25 mouse cellular contexts compared by ENCODE assay signal in genomic region chr9:115341576-115341975, GRCm38 (mm10).
"Had no signal": no experiment of that assay in that cellular context is flagged by ENCODE, and none has a peak within 500 bp of the region (broad histone marks: within the 10 kb centered on the region; RNA-seq: fewer than 3 reads in every experiment).

No protein-coding gene starts in this region.

- H3K9me3 ChIP-seq: heart, embryonic 10.5 days; heart, embryonic 12.5 days; hindbrain, embryonic 13.5 days; hindbrain, embryonic 15.5 days; kidney, embryonic 15.5 days; limb, embryonic 12.5 days; limb, embryonic 15.5 days; liver, embryonic 12.5 days had no signal

- H3K27me3 ChIP-seq: hindbrain, embryonic 13.5 days; hindbrain, embryonic 15.5 days; kidney, embryonic 15.5 days had no signal

- H3K27ac ChIP-seq: heart, embryonic 10.5 days; hindbrain, embryonic 15.5 days; hindbrain, postnatal 0 days; kidney, embryonic 15.5 days; kidney, postnatal 0 days; limb, embryonic 12.5 days; limb, embryonic 15.5 days; liver, embryonic 12.5 days; liver, embryonic 14.5 days had no signal

- H3K9ac ChIP-seq: heart, embryonic 12.5 days; hindbrain, embryonic 13.5 days; hindbrain, embryonic 15.5 days; kidney, embryonic 15.5 days; limb, embryonic 12.5 days; limb, embryonic 15.5 days; liver, embryonic 12.5 days; liver, embryonic 14.5 days had no signal

- H3K4me2 ChIP-seq: heart, embryonic 12.5 days; hindbrain, embryonic 13.5 days; hindbrain, embryonic 15.5 days; kidney, embryonic 15.5 days; limb, embryonic 12.5 days; limb, embryonic 15.5 days; liver, embryonic 12.5 days had no signal

- H3K4me3 ChIP-seq: heart, embryonic 10.5 days; heart, embryonic 12.5 days; hindbrain, embryonic 13.5 days; hindbrain, embryonic 15.5 days; kidney, embryonic 15.5 days; limb, embryonic 12.5 days; limb, embryonic 15.5 days; liver, embryonic 12.5 days had no signal

- ATAC-seq: hindbrain, postnatal 0 days; intestine, embryonic 16.5 days; liver, embryonic 12.5 days had no signal

- H3K36me3 ChIP-seq: heart, embryonic 10.5 days; heart, embryonic 12.5 days; hindbrain, embryonic 13.5 days; hindbrain, embryonic 15.5 days; kidney, embryonic 15.5 days; limb, embryonic 12.5 days; limb, embryonic 15.5 days; liver, embryonic 12.5 days had no signal

- DNase-seq: gastrocnemius, postnatal 14 days; gastrocnemius, postnatal 36 days; heart, adult 18-20 months; heart, postnatal 14 days; heart, postnatal 36 days; kidney, adult 11 months; kidney, adult 2 months; kidney, adult 9 months; kidney, postnatal 14 days; kidney, postnatal 36 days; layer of hippocampus, adult 9-11 months; layer of hippocampus, postnatal 36 days; left cerebral cortex, postnatal 4 days had no signal

- H3K4me1 ChIP-seq: liver, embryonic 12.5 days had no signal
